8 mouse cellular contexts compared by ENCODE assay signal in the genomic region with DNA sequence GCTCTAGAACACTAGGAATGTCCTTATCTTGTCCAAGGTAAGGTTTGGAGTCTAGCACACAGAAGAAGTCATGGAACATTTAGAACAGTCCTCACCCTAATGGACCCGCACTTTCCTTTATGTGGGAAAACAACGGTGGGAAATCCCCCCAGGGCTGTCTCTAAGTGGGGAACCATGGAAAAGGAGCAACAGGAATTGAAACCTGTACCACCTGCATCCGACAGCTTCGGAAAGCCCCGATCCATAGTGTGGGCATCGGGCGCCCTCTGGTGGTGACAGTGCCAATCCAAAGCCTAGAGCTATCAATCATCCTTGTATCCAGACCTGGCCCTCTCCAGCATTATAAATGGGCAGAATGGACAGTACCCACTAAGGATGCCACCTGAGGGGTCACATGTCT.
DNase-seq lines count a peak whose midpoint lies in the region; ATAC-seq and TF ChIP-seq lines count a peak whose summit lies in the region.

No protein-coding gene starts in this region.

- intact Hi-C loops in heart, adult 2 months (cut with DNase I), result loop anchor here (1.0 to 5.0 kb wide), 2 partner anchors 475 to 802 kb away; no protein-coding TSS in a partner anchor

- ATAC-seq in CD4-positive, CD25-positive, alpha-beta regulatory T cell, adult 4 months, result peak; percentile 41

- no peaks in the 10 kb centered on the region for H3K27me3 ChIP-seq in heart, adult 2 months (ENCODE audit: control insufficient read depth, insufficient read depth, low read length)

- peak; percentile 92 for TF ChIP-seq CTCF in heart, adult 2 months (IDR thresholded peaks at IDR 0.05)

- H3K36me3 ChIP-seq in heart, adult 2 months (ENCODE audit: control insufficient read depth, insufficient read depth, low read length), result no peaks in the 10 kb centered on the region

- H3K4me1 ChIP-seq in heart, adult 2 months (ENCODE audit: control insufficient read depth, insufficient read depth, low read length), result no peaks in the 10 kb centered on the region

- peak; percentile 88 for DNase-seq in adrenal gland, postnatal 14 days
- DNase-seq in embryo, embryonic 11.5 days (ENCODE audit: low read depth, low spot score), result peak; percentile 42
- peak; percentile 69 to 79 for DNase-seq in heart, adult 2 months
- DNase-seq in layer of hippocampus, adult 18-20 months (ENCODE audit: low spot score in 2 of 2), result peak; percentile 35 to 85
- peak; percentile 77 for DNase-seq in lung, postnatal 10 days
- peak; percentile 92 for DNase-seq in retina, embryonic 14.5 days (ENCODE audit: low spot score)
- DNase-seq in thymus, postnatal 25 days, result peak; percentile 61

- H3K79me2 ChIP-seq in heart, adult 2 months (replicated peaks; ENCODE audit: control insufficient read depth, insufficient read depth, low read length), result no peaks in the 10 kb centered on the region

- H3K4me3 ChIP-seq in heart, adult 2 months, result no peak overlapping the region

- H3K27ac ChIP-seq in heart, adult 2 months, result no peak overlapping the region

- WGBS in heart, adult 2 months, result 7% methylated on average over 7 of the region's 7 CpGs

- TF ChIP-seq EP300 in heart, adult 2 months (IDR thresholded peaks at IDR 0.05; ENCODE audit: insufficient read depth, low read depth, low read length), result no peak

- H3K9ac ChIP-seq in heart, adult 2 months (ENCODE audit: low read depth, low read length), result no peak overlapping the region

- TF ChIP-seq POLR2A in heart, adult 2 months (IDR thresholded peaks at IDR 0.05; ENCODE audit: insufficient read depth, low read depth, low read length), result no peak

Comparison
In these comparisons a context has a peak if more than half of its experiments do, and no peak if none do; other contexts are left out.
1. DNase-seq: peak in every context shown above with its lines; median percentile 92 in retina, embryonic 14.5 days; 88 in adrenal gland, postnatal 14 days; 77 in lung, postnatal 10 days; 74 in heart, adult 2 months; 61 in thymus, postnatal 25 days; 60 in layer of hippocampus, adult 18-20 months; 42 in embryo, embryonic 11.5 days.